Mouse (Mus musculus): ENCODE measurements around the gene Galp. TPM values are rescaled to one million over a fixed set of nuclear protein-coding genes. Genes with fewer than 3 reads are reported as not detected.

The Galp gene
- polyA plus RNA-seq (2014; fragmentation: Nextera tagmentation; extraction: Ambion mirVana), result not detected in 2 replicates

- DNase-seq (no peak), ATAC-seq (ENCODE audit: low FRiP score, low TSS enrichment) (no peak)
- H3K4me3 ChIP-seq (replicated peaks; ENCODE audit: low read depth, low read length), result no peak within 1 kb of the TSS
- no peak within 1 kb of the TSS for H3K9ac ChIP-seq (replicated peaks; ENCODE audit: low read length)
- no peaks in the 10 kb centered on the region for H3K4me1 ChIP-seq (ENCODE audit: control insufficient read depth, insufficient read depth, low read length)
- H3K36me3 ChIP-seq (ENCODE audit: control insufficient read depth, insufficient read depth, low read length), result no peaks in the 10 kb centered on the region
- H3K9me3 ChIP-seq (ENCODE audit: control insufficient read depth, low read length), result no peaks in the 10 kb centered on the region
- no peaks in the 10 kb centered on the region for H3K27me3 ChIP-seq (ENCODE audit: control insufficient read depth, insufficient read depth, low read length)
- WGBS, result 62% methylated on average over 3 of the region's 3 CpGs
- H3K27ac ChIP-seq (replicated peaks; ENCODE audit: low read depth, low read length), result no peak within 1 kb of the TSS
- H3K4me2 ChIP-seq (ENCODE audit: low read length), result no peak within 1 kb of the TSS
These were observed at the start of gene Galp for GRCm38 (mm10) chr7:6196790-6197189. Galp (plus strand) TSS chr7:6197090.

- H3K9ac ChIP-seq (replicated peaks; ENCODE audit: low read length), result no peak overlapping the region
- H3K9me3 ChIP-seq (ENCODE audit: control insufficient read depth, low read length), result no peaks in the 10 kb centered on the region
- no peaks in the 10 kb centered on the region for H3K36me3 ChIP-seq (ENCODE audit: control insufficient read depth, insufficient read depth, low read length)
- no peak overlapping the region for H3K4me2 ChIP-seq (ENCODE audit: low read length)
- no peak overlapping the region for H3K27ac ChIP-seq (replicated peaks; ENCODE audit: low read depth, low read length)
- H3K4me3 ChIP-seq (replicated peaks; ENCODE audit: low read depth, low read length), result no peak overlapping the region
- no peaks in the 10 kb centered on the region for H3K4me1 ChIP-seq (ENCODE audit: control insufficient read depth, insufficient read depth, low read length)
- no peak for DNase-seq
- ATAC-seq (ENCODE audit: low FRiP score, low TSS enrichment), result no peak
- WGBS, result 84% methylated on average over 5 of the region's 5 CpGs
- H3K27me3 ChIP-seq (ENCODE audit: control insufficient read depth, insufficient read depth, low read length), result no peaks in the 10 kb centered on the region
These were observed 49.2 kb upstream of the Galp start for GRCm38 (mm10) chr7:6147688-6148087.

DNA sequence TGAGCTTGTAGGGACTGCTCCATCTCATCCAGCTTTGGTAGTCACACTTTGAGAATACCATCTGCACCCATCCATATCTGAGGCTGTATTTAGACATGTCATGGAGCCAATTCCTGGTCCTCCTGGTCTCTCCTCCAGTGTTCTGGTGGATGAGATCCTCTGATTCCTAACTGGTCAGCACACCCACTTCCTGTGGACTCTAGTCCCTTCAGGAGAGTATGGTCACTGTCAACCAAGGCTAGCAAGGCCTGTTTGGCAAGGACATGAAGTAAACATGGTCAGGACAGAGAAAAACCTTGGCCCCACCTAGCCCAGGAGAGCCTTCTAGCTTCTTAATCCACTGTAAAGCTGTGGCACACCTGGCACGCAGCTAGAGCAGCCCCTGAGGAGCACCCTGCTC lies 45.6 kb upstream of the Galp start:
- ATAC-seq (ENCODE audit: low FRiP score, low TSS enrichment), result no peak
- peaks cover 10% of the 10 kb centered on the region for H3K4me1 ChIP-seq (ENCODE audit: control insufficient read depth, insufficient read depth, low read length)
- no peak overlapping the region for H3K27ac ChIP-seq (replicated peaks; ENCODE audit: low read depth, low read length)
- H3K4me3 ChIP-seq (replicated peaks; ENCODE audit: low read depth, low read length), result no peak overlapping the region
- no peak overlapping the region for H3K4me2 ChIP-seq (ENCODE audit: low read length)
- WGBS, result 93% methylated on average over 1 of the region's 1 CpGs
- H3K9me3 ChIP-seq (ENCODE audit: control insufficient read depth, low read length), result no peaks in the 10 kb centered on the region
- no peaks in the 10 kb centered on the region for H3K36me3 ChIP-seq (ENCODE audit: control insufficient read depth, insufficient read depth, low read length)
- DNase-seq, result no peak
- no peak overlapping the region for H3K9ac ChIP-seq (replicated peaks; ENCODE audit: low read length)
- H3K27me3 ChIP-seq (ENCODE audit: control insufficient read depth, insufficient read depth, low read length), result no peaks in the 10 kb centered on the region

GRCm38 (mm10) chr7:6152036-6152435 lies 44.9 kb upstream of the Galp start:
- 77% methylated on average over 3 of the region's 3 CpGs for WGBS
- no peak overlapping the region for H3K4me2 ChIP-seq (ENCODE audit: low read length)
- no peaks in the 10 kb centered on the region for H3K9me3 ChIP-seq (ENCODE audit: control insufficient read depth, low read length)
- no peak overlapping the region for H3K27ac ChIP-seq (replicated peaks; ENCODE audit: low read depth, low read length)
- ATAC-seq (ENCODE audit: low FRiP score, low TSS enrichment), result no peak
- peaks cover 10% of the 10 kb centered on the region for H3K4me1 ChIP-seq (ENCODE audit: control insufficient read depth, insufficient read depth, low read length)
- H3K27me3 ChIP-seq (ENCODE audit: control insufficient read depth, insufficient read depth, low read length), result no peaks in the 10 kb centered on the region
- DNase-seq, result no peak
- H3K36me3 ChIP-seq (ENCODE audit: control insufficient read depth, insufficient read depth, low read length), result no peaks in the 10 kb centered on the region
- no peak overlapping the region for H3K9ac ChIP-seq (replicated peaks; ENCODE audit: low read length)
- no peak overlapping the region for H3K4me3 ChIP-seq (replicated peaks; ENCODE audit: low read depth, low read length)

- Histone ChIP-seq H3K4me1 (ENCODE audit: control insufficient read depth, insufficient read depth, low read length) (peaks cover 10% of the 10 kb centered on the region), H3K36me3 (ENCODE audit: control insufficient read depth, insufficient read depth, low read length) (no peaks in the 10 kb centered on the region), H3K9me3 (ENCODE audit: control insufficient read depth, low read length) (no peaks in the 10 kb centered on the region), H3K27ac (replicated peaks; ENCODE audit: low read depth, low read length) (no peak overlapping the region), H3K4me3 (replicated peaks; ENCODE audit: low read depth, low read length) (no peak overlapping the region), H3K27me3 (ENCODE audit: control insufficient read depth, insufficient read depth, low read length) (no peaks in the 10 kb centered on the region), H3K4me2 (ENCODE audit: low read length) (no peak overlapping the region), H3K9ac (replicated peaks; ENCODE audit: low read length) (no peak overlapping the region)
- ATAC-seq (ENCODE audit: low FRiP score, low TSS enrichment) (no peak), DNase-seq (no peak)
- WGBS, result 94% methylated on average over 3 of the region's 3 CpGs
These were observed 43.8 kb upstream of the Galp start for GRCm38 (mm10) chr7:6153131-6153530.

GRCm38 (mm10) chr7:6154164-6154563 lies 42.7 kb upstream of the Galp start:
- no peak overlapping the region for H3K27ac ChIP-seq (replicated peaks; ENCODE audit: low read depth, low read length)
- no peak for DNase-seq
- H3K9ac ChIP-seq (replicated peaks; ENCODE audit: low read length), result no peak overlapping the region
- peaks cover 10% of the 10 kb centered on the region for H3K4me1 ChIP-seq (ENCODE audit: control insufficient read depth, insufficient read depth, low read length)
- H3K4me3 ChIP-seq (replicated peaks; ENCODE audit: low read depth, low read length), result peak overlapping the region; percentile 78
- H3K9me3 ChIP-seq (ENCODE audit: control insufficient read depth, low read length), result no peaks in the 10 kb centered on the region
- no peak for ATAC-seq (ENCODE audit: low FRiP score, low TSS enrichment)
- 88% methylated on average over 5 of the region's 5 CpGs for WGBS
- H3K36me3 ChIP-seq (ENCODE audit: control insufficient read depth, insufficient read depth, low read length), result no peaks in the 10 kb centered on the region
- peak overlapping the region; percentile 94 for H3K4me2 ChIP-seq (ENCODE audit: low read length)
- no peaks in the 10 kb centered on the region for H3K27me3 ChIP-seq (ENCODE audit: control insufficient read depth, insufficient read depth, low read length)

DNA sequence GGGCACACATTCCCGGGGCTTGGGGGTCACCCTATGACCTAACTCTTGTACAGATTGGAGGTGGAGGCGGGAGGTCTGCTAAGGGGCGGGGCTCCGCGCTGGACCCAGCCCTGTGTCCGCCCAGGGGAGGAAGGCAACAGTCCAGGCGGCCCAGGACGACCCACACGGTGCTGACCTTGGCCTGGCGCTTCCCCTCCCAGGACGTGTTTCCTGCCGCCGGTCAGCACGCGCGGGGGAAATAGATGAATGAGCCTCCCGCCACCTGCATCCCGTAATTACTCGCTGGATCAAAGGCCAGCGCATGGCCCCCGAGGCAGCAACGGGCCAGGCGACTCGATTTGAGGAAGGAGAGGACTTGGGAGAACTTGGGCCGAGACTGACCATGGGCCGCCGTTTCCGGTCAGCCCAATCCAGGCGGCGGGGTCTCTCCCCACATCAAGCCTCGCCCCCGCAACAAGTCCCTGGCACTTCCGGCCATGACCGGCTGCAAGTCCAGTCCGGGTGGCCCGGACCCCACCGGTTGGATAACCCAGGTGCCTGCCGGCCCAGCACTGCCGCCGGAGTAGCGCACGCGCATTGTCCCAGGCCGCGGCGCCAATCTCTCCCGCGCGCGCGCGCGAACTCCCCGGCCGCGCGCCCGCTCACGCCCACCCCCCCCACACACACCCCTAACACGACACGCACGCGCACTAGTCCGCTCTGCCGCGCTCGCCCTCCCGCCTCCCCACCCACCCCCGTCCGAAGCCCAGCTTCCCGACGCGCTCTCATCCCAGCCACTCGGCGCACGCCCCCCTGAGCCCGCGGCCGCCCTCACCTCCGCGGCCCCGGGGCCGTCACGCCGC lies 41.6 kb upstream of the Galp start:
- no peaks in the 10 kb centered on the region for H3K9me3 ChIP-seq (ENCODE audit: control insufficient read depth, low read length)
- no peaks in the 10 kb centered on the region for H3K27me3 ChIP-seq (ENCODE audit: control insufficient read depth, insufficient read depth, low read length)
- H3K4me2 ChIP-seq (ENCODE audit: low read length), result peak overlapping the region; percentile 94
- H3K36me3 ChIP-seq (ENCODE audit: control insufficient read depth, insufficient read depth, low read length), result no peaks in the 10 kb centered on the region
- peak overlapping the region; percentile 94 for H3K27ac ChIP-seq (replicated peaks; ENCODE audit: low read depth, low read length)
- WGBS, result under 1% methylated on average over 77 of the region's 85 CpGs
- peak overlapping the region; percentile 93 for H3K9ac ChIP-seq (replicated peaks; ENCODE audit: low read length)
- H3K4me3 ChIP-seq (replicated peaks; ENCODE audit: low read depth, low read length), result peak overlapping the region; percentile 78
- DNase-seq (peak; percentile 96), ATAC-seq (ENCODE audit: low FRiP score, low TSS enrichment) (peak; percentile 83)
- peaks cover 10% of the 10 kb centered on the region for H3K4me1 ChIP-seq (ENCODE audit: control insufficient read depth, insufficient read depth, low read length)

- H3K36me3 ChIP-seq (ENCODE audit: control insufficient read depth, insufficient read depth, low read length), result no peaks in the 10 kb centered on the region
- under 1% methylated on average over 54 of the region's 54 CpGs for WGBS
- peak within 1 kb of the TSS; percentile 94 for H3K27ac ChIP-seq (replicated peaks; ENCODE audit: low read depth, low read length)
- ATAC-seq (ENCODE audit: low FRiP score, low TSS enrichment) (peak; percentile 97), DNase-seq (peak; percentile 99)
- H3K9ac ChIP-seq (replicated peaks; ENCODE audit: low read length), result peak within 1 kb of the TSS; percentile 93
- no peaks in the 10 kb centered on the region for H3K27me3 ChIP-seq (ENCODE audit: control insufficient read depth, insufficient read depth, low read length)
- H3K4me1 ChIP-seq (ENCODE audit: control insufficient read depth, insufficient read depth, low read length), result peaks cover 10% of the 10 kb centered on the region
- H3K9me3 ChIP-seq (ENCODE audit: control insufficient read depth, low read length), result no peaks in the 10 kb centered on the region
- peak within 1 kb of the TSS; percentile 94 for H3K4me2 ChIP-seq (ENCODE audit: low read length)
- peak within 1 kb of the TSS; percentile 78 for H3K4me3 ChIP-seq (replicated peaks; ENCODE audit: low read depth, low read length)
These were observed 40.9 kb upstream of the Galp start, which contains the start of gene Zfp787 for GRCm38 (mm10) chr7:6155901-6156411. Zfp787 (minus strand) TSS chr7:6155997.

Measured in midbrain, embryonic 14.5 days (tissue).